Mouse (Mus musculus): ENCODE measurements at regions not wholly inside any gene's neighbourhood (a gene's known extent, or its start where the extent isn't known, plus 50 kb on each side); places are given as distances from the start of the nearest gene placed in this dataset.

DNA sequence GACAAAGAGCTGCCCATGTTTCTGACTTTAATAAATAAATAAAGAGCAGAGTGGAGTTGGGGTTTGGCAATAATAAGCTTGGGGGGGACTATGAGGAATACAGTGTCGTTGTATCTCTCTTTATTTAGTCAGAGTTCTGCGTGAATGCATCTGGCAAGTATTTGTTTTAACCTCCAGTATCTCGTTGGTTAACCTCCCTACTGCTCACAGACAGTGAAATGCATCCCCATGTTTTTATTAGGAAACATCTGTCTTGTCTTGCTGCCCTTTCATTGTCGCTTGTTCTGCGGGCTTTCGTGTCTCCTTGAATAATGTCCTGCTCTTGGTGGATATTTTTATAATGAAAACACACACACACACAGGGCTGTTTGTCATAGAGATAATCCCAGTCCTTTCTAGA lies 118.8 kb upstream of the Ccdc54 start:
- DNase-seq (ENCODE audit: low read depth, low spot score): no peak

DNA sequence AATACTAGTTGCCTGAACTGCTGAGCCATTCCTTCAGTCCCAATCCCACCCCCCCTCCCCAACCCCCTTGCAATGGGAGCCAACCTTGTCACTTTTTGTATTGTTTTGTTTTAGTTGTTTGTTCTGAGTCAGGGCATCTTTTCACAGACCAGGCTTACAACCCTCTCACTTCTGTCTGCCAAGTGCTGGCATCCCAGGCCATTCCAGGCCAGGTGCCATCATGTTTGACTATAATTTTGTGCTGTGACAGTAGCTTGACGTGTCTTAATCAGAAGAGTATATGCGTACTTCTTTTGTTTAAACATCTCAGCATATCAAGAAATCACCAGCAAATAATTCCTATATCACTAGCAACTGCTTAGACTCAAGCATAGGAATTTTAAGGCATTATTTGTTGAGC lies 117.0 kb upstream of the Ccdc54 start:
- DNase-seq (ENCODE audit: low read depth, low spot score): no peak

DNA sequence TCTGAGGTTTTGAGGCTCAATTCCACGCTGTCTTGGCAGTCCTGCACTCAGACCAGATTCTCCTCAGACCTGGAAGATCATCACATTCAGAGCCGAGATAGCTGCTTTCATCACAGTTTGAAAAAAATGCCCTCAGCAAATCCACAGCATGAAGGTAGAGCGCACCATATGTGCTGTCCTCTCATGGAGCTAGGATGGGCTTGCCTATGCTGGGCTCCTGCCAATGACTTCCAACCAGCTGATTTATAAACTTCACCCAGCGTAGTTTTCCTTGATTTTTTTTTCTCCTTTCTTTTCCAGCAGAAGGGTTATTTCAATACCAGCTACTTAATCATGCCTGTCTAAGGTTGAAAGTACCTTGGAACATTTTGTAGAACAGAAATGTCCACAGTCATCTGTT lies 115.0 kb upstream of the Ccdc54 start:
- DNase-seq (ENCODE audit: low read depth, low spot score): no peak

DNA sequence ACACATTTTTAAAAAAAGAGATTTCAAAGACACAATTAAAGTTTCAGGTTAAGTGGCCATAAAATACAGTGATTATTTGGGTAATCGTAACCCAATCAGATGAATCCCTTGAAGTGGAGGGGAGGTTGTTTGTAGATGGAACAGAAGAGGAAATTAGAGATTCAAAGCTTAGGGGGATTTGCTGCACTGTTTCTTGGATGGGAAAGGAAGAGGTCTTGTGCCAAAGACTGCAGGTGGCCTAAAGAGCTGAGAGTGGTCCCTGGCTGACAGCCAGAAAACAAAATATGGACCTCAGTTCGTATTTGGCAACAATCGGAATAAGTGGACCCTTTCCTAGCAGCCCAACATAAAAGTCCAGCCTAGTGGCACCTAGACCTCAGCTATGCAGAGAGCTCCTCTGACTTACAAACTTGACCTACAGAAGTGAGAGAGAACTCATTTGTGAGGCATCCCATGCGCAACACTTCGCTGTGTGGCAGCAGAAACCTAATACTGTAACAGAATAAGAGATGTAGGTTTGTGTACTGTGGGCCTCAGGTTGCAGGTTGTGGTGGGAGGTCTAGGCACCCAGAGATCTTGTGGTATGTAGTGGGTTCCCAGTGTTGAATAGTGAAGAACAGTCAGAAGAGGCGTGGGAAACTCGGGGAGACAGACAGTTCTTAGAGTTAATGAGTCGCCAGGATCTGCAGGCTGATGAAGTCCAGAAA lies 110.0 kb upstream of the Ccdc54 start:
- no peak for DNase-seq (ENCODE audit: low read depth, low spot score)

DNA sequence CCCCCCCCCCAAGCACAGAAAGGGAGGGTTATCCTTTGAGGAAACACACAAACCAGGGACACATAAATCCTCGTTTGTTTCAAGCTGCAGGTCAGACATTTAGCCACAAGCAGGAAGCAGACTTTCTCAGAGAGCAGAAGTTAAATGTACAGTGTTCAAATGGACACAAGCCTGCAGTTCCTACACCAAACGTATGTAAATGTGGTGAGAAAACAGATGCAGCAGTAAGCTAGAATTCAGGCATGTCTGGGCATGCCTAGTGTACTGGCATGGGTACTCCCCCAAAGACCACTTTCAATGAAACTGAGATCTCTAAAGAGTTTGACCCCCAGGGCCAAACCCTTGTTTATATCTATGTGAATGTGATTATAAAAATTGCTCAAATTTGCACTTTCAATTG lies 109.2 kb upstream of the Ccdc54 start:
- no peak for DNase-seq (ENCODE audit: low read depth, low spot score)

DNA sequence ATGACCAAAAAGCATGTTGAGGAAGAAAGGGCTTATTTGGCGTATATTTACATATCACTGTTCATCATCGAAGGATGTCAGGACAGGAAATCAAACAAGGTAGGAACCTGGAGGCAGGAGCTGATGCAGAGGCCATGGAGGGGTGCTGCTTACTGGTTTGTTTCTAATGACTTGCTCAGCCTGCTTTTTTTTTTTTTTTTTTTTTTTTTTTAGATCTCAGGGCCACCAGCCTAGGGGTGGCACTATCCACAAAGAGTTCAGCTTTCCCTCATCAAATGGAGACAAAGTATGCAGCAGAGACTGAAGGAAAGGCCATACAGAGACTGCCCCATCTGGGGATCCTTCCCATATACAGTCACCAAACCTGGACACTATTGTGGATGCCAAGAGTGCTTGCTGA lies 106.8 kb upstream of the Ccdc54 start:
- no peak for DNase-seq (ENCODE audit: low read depth, low spot score)

DNA sequence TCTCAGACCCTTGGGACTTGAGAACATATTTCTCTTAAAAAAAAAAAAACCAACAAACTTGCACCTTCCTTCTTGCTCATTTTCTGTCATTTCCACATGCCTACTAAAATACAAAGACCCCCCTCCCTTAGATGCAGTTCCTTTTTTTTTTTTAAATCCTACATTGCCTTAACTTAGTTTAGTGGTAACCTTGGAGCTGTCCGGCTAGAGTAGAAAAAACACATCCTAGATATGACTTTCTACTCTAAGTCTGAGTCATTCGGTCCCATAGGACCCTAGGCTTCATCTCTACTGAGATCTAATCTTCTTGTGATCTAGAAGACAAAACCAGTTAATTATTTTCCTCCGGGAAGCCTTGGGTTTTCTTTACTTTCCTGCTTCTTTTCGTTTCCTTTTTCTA lies 105.1 kb upstream of the Ccdc54 start:
- DNase-seq (ENCODE audit: low read depth, low spot score): no peak

DNA sequence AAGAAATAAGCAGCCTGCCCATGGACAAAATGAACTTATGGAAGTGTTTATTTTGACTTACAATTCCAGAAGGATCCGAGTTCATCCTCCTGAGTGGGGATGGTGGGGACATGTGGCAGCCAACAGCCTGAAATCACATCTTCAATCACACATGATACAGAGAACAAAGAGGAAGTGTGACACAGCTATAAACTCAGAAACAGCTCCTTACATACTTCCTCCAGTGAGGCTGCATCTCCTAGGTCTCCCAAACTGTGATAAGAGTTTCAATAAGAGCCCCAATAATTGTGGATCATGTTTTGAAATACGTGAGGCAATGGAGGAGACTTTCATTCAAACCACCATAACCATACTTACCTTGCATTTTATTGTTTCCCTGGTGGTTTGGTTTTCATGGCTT lies 103.1 kb upstream of the Ccdc54 start:
- DNase-seq (ENCODE audit: low read depth, low spot score): no peak

DNA sequence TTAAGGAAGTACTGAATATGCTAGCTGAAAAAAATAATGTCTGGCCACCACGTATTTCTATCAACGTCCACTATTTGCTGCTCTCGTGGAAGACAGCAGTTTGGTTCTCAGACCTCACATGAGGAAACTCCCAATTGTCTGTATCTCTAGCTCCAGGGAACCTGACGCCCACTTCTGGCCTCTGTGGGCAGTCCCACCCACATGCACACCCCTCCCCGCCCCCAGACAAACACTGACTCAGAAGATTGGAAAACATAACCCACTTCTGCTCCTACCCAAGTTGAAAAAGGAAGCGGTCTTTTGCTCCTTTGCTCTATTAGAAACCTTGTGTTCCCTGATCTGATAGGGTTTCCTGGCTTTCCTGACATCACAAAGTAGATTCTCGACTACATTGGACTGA lies 99.9 kb upstream of the Ccdc54 start:
- DNase-seq (ENCODE audit: low read depth, low spot score): no peak

DNA sequence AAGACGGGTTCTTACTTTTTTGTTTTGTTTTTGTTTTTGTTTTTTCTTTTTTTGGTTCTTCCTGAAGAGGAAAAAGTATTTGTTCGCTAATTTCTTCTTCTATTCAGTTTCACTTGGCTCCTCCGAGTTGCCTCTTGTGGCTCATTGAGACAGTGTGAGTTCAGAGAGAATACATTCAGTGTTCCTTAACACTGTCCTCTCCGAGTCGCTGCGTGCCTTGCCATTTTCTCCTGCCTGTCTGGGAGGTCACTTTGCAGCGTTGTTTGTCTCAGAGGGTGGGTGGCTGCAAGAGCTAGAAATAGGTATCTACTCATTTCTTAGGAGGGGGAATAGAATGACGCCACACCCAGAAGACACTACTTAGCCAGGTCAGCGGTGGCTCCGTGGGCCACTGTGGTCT lies 98.6 kb upstream of the Ccdc54 start:
- no peak for DNase-seq (ENCODE audit: low read depth, low spot score)

DNA sequence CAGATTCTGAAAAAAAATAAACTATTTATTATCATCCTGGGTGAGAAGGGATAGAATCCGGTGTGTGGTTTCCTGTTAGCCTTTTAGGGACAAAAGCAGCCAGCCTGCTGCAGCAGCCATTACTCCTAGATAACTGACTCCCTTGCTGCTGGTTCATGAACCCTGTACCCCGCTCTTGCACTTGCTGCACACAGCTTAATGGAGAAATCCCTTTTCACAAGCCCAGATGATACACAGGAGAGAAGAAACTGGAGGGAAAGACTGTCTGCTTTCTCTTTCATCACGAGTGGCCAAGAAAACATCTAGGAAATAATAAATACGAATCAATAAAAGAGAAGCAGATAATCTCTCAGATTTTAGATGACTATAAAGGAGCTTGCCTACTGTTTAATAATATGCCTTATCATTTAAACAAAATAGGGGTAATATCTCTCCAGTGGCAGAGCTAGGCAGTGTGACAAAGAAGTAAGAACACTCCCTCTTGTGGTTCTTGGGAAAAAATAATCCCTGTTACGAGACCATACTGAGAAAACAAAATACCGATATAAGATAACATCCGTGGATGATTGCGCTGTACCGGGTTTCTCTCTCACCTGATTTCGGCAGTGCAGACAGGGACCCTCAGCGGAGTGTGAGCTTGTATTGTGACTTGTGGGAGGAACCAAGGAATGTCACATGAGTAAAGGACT lies 98.0 kb upstream of the Ccdc54 start:
- DNase-seq (ENCODE audit: low read depth, low spot score): no peak

DNA sequence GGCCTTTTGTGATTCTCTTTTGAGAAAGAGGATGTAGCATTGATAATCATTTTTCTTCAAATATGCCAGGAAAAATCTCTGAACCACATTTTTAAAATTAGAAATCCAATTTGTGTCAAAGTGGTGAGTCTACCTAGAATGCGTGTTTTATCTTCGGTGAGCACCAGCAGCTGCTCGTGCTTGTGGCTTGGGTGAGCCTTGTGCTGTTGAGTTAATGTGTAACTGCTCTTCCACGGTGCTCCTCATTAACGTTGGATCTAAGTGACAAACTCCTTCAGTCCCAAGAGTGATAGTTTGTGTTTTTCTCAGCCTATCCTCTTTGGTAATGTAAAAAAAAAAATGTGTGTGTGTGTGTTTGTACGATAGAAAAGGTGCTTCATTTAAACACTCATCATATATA lies 88.7 kb upstream of the Ccdc54 start:
- no peak for DNase-seq (ENCODE audit: low read depth, low spot score)

DNA sequence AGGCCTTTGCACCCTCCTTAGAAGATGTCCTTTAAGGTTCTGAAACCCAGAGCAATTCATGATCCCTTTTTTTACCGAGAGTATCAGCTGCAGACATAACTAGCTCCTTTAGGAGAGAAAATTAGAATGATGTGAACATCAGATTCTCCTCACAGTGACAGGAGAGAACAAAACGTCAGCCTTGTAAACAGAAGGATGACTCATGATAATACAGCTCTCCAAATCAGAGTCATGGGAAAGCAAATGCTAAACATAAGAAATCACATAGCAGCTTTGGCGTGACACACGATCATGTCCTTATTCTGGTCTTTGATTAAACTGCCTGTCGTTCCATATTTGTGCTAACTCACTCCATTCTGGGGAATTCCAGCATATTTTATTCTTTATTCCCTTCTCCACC lies 82.4 kb upstream of the Ccdc54 start:
- no peak for DNase-seq (ENCODE audit: low read depth, low spot score)

DNA sequence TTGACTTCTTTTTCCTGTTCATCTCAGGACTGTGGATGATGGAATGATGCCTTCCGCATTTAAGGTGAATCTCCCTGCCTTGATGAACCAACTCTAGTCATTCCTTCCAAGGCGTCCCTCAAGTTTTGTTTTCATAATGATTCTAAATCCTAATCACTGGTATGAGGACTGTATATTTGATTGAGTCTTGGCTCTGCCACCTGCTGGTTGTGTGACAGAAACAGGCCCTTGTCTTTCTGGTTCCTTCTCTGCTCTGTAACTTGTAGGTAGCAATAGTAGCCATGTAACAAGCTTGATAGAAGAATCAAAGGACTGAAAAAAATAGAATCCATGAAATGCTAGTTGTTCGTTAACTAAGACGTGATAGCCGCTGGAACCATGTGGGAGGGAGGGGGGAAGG lies 81.8 kb upstream of the Ccdc54 start:
- no peak for DNase-seq (ENCODE audit: low read depth, low spot score)

DNA sequence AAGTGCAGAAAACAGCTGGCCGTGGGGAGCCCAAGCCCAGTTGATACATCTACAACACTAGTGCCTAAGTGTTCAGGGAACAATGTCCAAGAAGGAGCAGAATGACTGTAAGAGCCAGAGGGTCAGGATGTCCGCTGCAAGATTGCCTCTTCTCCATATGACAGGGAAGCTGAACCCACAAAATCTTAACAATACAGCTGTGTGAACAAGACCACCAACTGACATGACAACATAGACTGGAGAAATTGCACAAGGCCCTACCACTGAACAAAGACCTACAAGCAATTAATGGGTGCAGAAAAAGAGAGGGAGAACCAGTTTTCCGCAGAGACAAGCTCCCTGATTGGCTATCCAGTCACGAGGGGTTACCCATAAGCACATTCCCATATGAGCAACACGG lies 80.2 kb upstream of the Ccdc54 start:
- no peak for DNase-seq (ENCODE audit: low read depth, low spot score)

DNA sequence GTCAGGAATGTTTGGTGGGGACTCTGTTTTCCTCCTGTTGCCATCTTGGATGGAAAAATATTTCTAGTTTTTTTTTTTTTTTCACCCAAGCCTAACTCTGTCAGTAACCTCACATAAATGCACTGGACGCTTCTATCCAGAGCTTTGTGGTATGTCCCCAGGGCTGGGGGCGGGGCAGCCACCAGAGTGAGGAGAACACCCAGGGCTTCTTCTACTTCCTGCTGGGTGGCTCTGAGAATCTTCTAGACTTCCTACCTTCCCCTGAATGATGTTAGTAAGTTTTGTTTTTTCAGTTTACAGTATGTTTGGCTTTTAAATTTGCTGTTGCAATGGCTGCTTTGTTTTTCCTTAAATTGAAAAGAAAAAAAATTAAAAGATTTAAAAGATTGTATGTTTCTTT lies 73.3 kb upstream of the Ccdc54 start:
- no peak for DNase-seq (ENCODE audit: low read depth, low spot score)
